Mouse (Mus musculus) regulatory T cell (primary cell): ENCODE results near the gene Gimap5.

Source experiments
- in situ Hi-C: fragments of 300-600 bp; cut with MboI, MseI; formaldehyde crosslinking; loops from one replicate; pipeline ENCODE4 v1.15.1; 2025; ENCODE audit warnings: high pct_unique_total_duplicates

Gene Gimap5

GRCm38 (mm10) chr6:48801897-48802296, 55.9 kb downstream of the Gimap5 start:
- in situ Hi-C loops: no loop called here

DNA sequence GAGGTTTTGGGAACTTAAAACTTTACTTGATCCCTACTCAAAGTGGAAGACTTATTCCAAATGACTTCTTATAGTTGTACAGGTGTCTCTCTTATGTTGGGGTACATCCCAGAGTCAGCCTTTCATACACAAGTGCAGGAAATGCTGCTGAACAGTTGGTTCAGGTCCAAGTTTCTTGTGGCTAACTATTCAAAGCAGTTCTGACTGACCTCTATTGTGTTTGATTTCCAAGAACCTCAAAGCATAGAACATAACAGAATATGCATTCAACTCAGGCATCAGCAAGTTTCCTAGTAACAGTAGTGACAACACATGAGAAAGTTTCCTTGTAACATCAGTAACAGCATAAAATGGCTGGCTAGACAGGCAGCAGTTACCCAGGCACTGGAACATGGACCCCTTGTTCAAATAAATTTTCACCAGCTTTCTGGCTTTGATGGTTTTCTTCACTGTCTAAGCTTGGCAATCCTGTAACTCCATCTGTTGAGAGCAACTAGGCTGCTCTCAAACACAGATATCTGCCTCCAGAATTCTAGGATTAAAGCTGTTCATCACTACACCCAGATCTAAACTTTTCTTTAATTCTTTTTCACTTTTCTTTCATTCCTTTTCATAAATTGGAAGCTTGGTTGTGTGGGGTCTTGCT, 57.5 kb downstream of the Gimap5 start:
- in situ Hi-C loops: no loop called here
